Mouse (Mus musculus): ENCODE measurements around the gene Galr2. TPM values are rescaled to one million over a fixed set of nuclear protein-coding genes. Genes with fewer than 3 reads are reported as not detected.

The Galr2 gene
- 3.9 and 4.6 TPM in 2 replicates for polyA plus RNA-seq (2015; fragmentation: Nextera tagmentation; extraction: Ambion mirVana)

DNA sequence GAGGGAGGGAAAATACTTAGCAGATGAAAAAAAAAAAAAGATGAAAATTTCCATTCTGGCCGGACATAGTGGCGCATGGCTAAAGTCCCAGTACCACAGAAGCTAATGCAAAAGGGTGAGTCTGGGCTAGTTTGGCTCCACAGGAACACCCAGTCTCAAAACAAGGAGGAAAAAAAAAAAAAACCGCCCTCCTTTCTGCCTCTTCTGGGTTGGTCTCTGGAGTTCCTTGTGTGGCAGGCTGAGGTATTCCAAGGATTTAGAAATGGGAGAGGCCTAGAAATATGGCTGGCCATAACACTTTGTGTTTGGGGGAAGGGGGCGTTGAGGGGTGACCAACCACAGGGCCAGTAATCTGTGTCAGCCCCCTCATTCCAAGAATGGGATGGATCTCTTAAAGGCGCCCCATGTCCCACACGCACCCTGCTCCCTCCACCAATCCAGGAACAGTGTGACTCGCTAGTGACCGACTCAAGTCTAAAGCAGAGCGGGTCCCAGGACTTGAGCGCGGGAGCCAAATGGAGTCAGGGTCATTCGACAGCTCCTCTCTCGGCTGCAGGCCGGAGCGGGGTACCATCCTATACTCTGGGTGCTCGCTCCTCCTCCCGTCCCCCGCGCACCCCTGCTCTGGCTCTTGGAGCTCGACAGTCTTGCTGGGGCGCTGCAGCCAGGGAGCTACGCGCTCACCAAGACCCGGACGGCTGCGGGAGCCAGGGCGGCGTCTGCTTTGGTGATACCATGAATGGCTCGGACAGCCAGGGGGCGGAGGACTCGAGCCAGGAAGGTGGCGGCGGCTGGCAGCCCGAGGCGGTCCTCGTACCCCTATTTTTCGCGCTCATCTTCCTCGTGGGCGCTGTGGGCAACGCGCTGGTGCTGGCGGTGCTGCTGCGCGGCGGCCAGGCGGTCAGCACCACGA, at the start of gene Galr2:
Gene Galr2, plus strand, starts transcription at position 189 of the 913 bp plus-strand sequence.

DNA sequence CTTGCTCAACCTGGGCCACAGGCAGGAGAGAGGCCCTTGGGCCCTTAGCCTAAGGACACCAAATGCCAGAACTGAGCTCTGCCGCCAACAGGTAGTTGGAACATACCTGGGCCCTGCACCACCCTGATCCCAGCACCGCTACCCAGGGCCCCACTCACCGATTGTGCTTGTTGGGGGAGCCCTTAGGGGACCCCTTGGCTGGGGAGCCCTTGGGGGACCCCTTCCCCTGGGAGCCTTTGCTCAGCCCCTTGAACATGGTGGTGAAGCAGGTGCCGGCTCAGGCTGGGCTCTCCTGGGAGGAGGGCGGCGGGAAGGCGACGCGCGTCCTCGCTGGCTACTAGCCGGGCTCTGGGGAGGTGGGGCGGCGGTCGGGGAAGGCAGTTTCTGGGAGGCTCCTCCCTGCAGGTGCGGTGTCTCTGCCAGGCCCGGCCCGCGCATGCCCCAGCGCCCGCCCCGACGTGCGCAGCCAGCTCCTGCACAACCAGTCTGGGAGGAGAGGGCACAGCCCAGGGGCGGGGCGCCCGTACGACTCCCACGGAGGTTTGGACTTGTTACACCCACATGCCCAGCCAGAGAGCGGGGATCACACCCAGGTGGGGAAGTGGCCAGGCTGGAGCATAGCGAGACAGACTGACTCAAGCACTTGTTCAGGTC, 42.9 kb upstream of the Galr2 start, which contains the start of gene Evpl:
Gene Evpl, minus strand, starts transcription at position 336 of the 654 bp plus-strand sequence.

DNA sequence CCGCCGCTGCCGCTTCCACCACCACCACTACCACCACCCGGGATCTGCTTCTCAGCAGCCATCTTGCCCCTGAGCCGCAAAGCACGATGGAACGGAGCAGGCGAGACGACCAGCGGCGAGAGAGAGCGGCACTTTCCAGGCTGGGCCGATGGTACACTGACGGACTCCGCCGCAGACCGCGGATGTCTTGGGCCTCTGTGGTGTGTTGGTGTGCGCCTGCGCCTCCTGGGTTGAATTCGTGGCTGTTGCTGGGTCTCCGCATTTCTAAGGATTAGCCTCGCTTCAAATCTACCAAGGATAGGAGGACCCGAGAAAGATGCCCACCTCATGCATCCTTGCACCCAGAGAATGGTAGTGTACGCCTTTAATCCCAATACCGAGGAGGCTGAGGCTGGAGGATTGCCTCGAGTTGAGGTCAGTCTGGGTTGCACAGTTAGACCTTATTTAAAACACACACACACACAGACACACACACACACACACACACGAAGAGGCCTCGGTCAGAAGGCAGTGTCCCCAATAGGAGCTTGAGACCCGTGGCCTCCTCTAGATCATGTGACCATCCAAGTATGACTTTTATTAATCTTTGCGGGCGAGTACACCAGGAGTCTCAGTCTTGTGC, 6.6 kb upstream of the Galr2 start, which contains the start of gene Srp68:
Gene Srp68, minus strand, starts transcription at position 173 of the 622 bp plus-strand sequence.

DNA sequence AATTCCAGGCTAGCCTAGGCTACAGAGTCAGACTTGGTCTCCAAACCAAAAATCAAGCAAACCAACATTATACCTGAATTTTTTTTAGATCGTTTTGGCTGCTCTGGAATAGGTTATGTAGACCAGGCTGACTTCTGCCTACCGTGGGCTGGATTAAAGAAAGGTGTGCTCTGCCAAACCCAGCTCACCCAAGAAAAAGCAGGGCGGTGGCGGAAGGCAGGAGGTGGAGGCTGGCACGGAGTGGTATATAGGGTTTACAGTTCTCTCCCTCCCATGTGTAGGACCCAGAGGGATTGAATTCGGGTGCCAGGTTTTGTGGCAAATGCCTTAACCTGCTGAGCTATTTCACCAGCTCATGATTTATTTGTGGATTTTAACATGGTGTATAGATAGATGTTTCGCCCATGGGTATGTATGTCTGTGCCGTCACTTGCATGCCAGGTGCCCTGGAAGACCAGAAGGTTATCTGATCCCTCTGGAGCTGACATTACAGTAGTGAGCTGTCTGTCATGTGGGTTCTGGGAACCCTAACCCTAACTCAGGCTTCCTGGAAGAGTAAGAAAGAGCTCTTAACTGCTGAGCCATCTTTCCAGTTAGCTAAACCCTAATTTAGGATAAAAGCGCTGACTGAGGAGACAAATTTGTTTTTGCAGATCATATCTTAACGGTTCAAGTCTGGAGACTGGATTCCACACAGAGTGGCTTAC, 26.4 kb downstream of the Galr2 start, which contains the start of gene Exoc7:
Gene Exoc7, minus strand, starts transcription at position 215 of the 707 bp plus-strand sequence.

Other genes starting within 250 kb of the Galr2 start
- 8.6 and 9.9 TPM in 2 replicates for gene Unc13d, start 203.0 kb upstream of the Galr2 start, polyA plus RNA-seq (2015; fragmentation: Nextera tagmentation; extraction: Ambion mirVana)
- 101 and 115 TPM in 2 replicates for gene Wbp2, start 193.9 kb upstream of the Galr2 start, polyA plus RNA-seq (2015; fragmentation: Nextera tagmentation; extraction: Ambion mirVana)
- gene Trim47, start 153.7 kb upstream of the Galr2 start, polyA plus RNA-seq (2015; fragmentation: Nextera tagmentation; extraction: Ambion mirVana) = 33.9 and 35.1 TPM in 2 replicates
- 2.8 and 3.5 TPM in 2 replicates for gene Trim65, start 149.8 kb upstream of the Galr2 start, polyA plus RNA-seq (2015; fragmentation: Nextera tagmentation; extraction: Ambion mirVana)
- 42.2 and 43.2 TPM in 2 replicates for gene Mrpl38, start 142.1 kb upstream of the Galr2 start, polyA plus RNA-seq (2015; fragmentation: Nextera tagmentation; extraction: Ambion mirVana)
- gene Fbf1, start 112.8 kb upstream of the Galr2 start, polyA plus RNA-seq (2015; fragmentation: Nextera tagmentation; extraction: Ambion mirVana) = 12.2 and 13.6 TPM in 2 replicates
- 26.7 and 29.4 TPM in 2 replicates for gene Ten1, start 82.1 kb upstream of the Galr2 start, polyA plus RNA-seq (2015; fragmentation: Nextera tagmentation; extraction: Ambion mirVana)
- 32.0 and 37.1 TPM in 2 replicates for gene Acox1, start 81.9 kb upstream of the Galr2 start, polyA plus RNA-seq (2015; fragmentation: Nextera tagmentation; extraction: Ambion mirVana)
- 17.0 and 21.1 TPM in 2 replicates for gene Evpl, start 42.9 kb upstream of the Galr2 start, polyA plus RNA-seq (2015; fragmentation: Nextera tagmentation; extraction: Ambion mirVana)
- 56.4 and 58.5 TPM in 2 replicates for gene Srp68, start 6.7 kb upstream of the Galr2 start, polyA plus RNA-seq (2015; fragmentation: Nextera tagmentation; extraction: Ambion mirVana)
- gene Exoc7, start 26.3 kb downstream of the Galr2 start, polyA plus RNA-seq (2015; fragmentation: Nextera tagmentation; extraction: Ambion mirVana) = 43.7 and 51.1 TPM in 2 replicates
- 0.19 and 0.45 TPM in 2 replicates for gene Foxj1, start 54.5 kb downstream of the Galr2 start, polyA plus RNA-seq (2015; fragmentation: Nextera tagmentation; extraction: Ambion mirVana)
- 3.8 and 5.7 TPM in 2 replicates for gene Rnf157, start 132.1 kb downstream of the Galr2 start, polyA plus RNA-seq (2015; fragmentation: Nextera tagmentation; extraction: Ambion mirVana)
- gene Ubald2, start 153.2 kb downstream of the Galr2 start, polyA plus RNA-seq (2015; fragmentation: Nextera tagmentation; extraction: Ambion mirVana) = 28.5 and 29.0 TPM in 2 replicates
- gene Qrich2, start 185.3 kb downstream of the Galr2 start, polyA plus RNA-seq (2015; fragmentation: Nextera tagmentation; extraction: Ambion mirVana) = 0.15 TPM in 1 of 2 replicates, not detected in the other
- 104 and 124 TPM in 2 replicates for gene Prpsap1, start 213.3 kb downstream of the Galr2 start, polyA plus RNA-seq (2015; fragmentation: Nextera tagmentation; extraction: Ambion mirVana)
- 11.5 and 12.1 TPM in 2 replicates for gene Sphk1, start 250.0 kb downstream of the Galr2 start, polyA plus RNA-seq (2015; fragmentation: Nextera tagmentation; extraction: Ambion mirVana)

Measured in urinary bladder, postnatal 0 days (tissue).